Mouse (Mus musculus): ENCODE data around the gene Lce1l. TPM values are rescaled to one million over a fixed set of nuclear protein-coding genes. Genes with fewer than 3 reads are reported as not detected.

The Lce1l gene
- not detected for polyA plus RNA-seq (2014; fragmentation: Illumina TruSeq; extraction: RNeasy Lipid Tissue Mini Kit (QIAGEN cat#74804); ENCODE audit: low read depth, low replicate concordance)

DNA sequence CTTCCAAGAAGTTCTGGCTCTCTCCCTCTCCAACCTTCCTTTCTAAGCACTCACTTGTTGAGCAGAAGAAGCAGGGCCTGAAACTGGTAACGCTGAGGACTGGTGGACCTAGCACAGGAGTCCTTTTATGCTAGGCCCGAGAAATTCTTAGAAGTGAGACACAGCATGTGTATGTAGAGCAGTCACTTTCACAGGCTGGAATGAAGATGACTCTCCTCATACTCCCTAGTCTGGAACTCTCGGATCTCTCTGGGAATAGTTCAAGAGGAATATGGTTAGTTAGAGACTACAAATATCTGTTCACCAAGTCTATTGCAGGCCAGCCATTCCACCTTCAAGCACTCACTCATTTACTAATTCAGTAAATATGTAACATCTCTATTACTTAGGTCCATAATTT is at the start of gene Lce1l:
Lce1l (minus strand) TSS at position 101 of the 400 bp plus-strand sequence.

DNA sequence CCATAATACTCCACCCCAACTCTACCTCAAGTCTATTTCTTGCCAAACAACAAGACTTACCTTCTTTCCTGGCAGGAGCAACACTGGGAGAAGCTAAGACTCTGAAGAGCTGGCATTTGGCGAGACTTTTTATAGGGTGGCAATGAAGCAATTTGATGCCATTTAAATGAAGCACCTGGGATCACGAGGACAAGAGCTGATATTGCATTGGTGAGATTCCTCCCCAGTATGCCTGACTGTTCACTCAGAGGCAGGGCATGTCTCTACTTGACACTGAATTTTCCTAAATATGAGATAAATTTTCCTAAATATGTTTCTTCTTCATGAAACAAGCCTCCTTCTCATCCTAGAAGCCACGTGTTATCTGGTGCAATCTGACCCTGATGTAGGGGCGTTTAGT is 19.0 kb upstream of the Lce1l start, which contains the start of gene 2310050C09Rik:
2310050C09Rik (minus strand) TSS at position 101 of the 400 bp plus-strand sequence.

DNA sequence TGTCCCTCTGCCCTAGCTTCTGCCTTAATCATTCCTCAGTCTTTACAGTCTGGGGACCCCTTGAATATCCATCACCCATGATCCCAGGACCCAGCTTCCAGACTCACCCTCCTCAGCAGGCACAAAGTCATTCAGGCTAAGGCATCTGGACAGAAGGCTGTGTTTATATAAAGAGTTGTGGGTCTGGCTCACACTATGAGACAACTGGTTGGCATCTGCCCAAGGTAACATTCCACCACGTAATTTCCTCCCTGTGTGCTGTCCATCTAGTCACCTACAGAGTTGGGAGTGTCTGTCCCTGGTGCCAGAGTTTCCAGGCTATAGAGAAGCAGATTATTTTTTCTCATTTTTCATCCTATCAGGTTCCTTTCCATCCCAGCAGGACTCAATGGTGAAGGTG is 24.0 kb downstream of the Lce1l start, which contains the start of gene Kprp:
Kprp (minus strand) TSS at position 140 of the 400 bp plus-strand sequence.

DNA sequence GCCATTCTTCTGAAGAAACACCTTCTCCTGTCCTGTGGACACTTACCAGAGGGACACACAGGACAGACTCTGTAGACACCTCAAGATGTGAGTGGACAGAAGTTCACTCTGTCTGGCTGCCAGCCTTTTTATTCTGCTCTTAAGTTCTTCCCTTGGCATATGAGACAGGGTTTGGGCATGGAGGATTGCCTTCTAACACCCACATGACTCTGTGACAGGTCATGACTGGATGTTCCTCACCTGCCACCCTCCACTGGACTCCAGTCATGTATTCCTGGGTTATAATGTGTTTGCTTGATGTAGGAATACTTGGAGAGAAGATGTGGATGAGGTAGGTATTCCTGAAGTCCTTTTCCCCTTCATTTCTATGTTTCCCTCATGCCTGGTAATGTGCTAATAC is 43.3 kb downstream of the Lce1l start, which contains the start of gene Lce1k:
Lce1k (minus strand) TSS at position 101 of the 400 bp plus-strand sequence.

Other genes starting within 250 kb of the Lce1l start
- not detected for gene 2210017I01Rik, start 243.8 kb downstream of the Lce1l start, polyA plus RNA-seq (2014; fragmentation: Illumina TruSeq; extraction: RNeasy Lipid Tissue Mini Kit (QIAGEN cat#74804); ENCODE audit: low read depth, low replicate concordance)
- not detected for gene Lce6a, start 229.6 kb downstream of the Lce1l start, polyA plus RNA-seq (2014; fragmentation: Illumina TruSeq; extraction: RNeasy Lipid Tissue Mini Kit (QIAGEN cat#74804); ENCODE audit: low read depth, low replicate concordance)
- gene Lce1a1, start 203.0 kb downstream of the Lce1l start, polyA plus RNA-seq (2014; fragmentation: Illumina TruSeq; extraction: RNeasy Lipid Tissue Mini Kit (QIAGEN cat#74804); ENCODE audit: low read depth, low replicate concordance), result not detected
- not detected for gene Lce1b, start 194.4 kb downstream of the Lce1l start, polyA plus RNA-seq (2014; fragmentation: Illumina TruSeq; extraction: RNeasy Lipid Tissue Mini Kit (QIAGEN cat#74804); ENCODE audit: low read depth, low replicate concordance)
- gene Lce1a2, start 181.0 kb downstream of the Lce1l start, polyA plus RNA-seq (2014; fragmentation: Illumina TruSeq; extraction: RNeasy Lipid Tissue Mini Kit (QIAGEN cat#74804); ENCODE audit: low read depth, low replicate concordance), result not detected
- not detected for gene Lce1c, start 172.0 kb downstream of the Lce1l start, polyA plus RNA-seq (2014; fragmentation: Illumina TruSeq; extraction: RNeasy Lipid Tissue Mini Kit (QIAGEN cat#74804); ENCODE audit: low read depth, low replicate concordance)
- not detected for gene Lce1d, start 164.1 kb downstream of the Lce1l start, polyA plus RNA-seq (2014; fragmentation: Illumina TruSeq; extraction: RNeasy Lipid Tissue Mini Kit (QIAGEN cat#74804); ENCODE audit: low read depth, low replicate concordance)
- not detected for gene Lce1e, start 142.2 kb downstream of the Lce1l start, polyA plus RNA-seq (2014; fragmentation: Illumina TruSeq; extraction: RNeasy Lipid Tissue Mini Kit (QIAGEN cat#74804); ENCODE audit: low read depth, low replicate concordance)
- gene Lce1f, start 130.9 kb downstream of the Lce1l start, polyA plus RNA-seq (2014; fragmentation: Illumina TruSeq; extraction: RNeasy Lipid Tissue Mini Kit (QIAGEN cat#74804); ENCODE audit: low read depth, low replicate concordance), result not detected
- not detected for gene Gm38119, start 112.2 kb downstream of the Lce1l start, polyA plus RNA-seq (2014; fragmentation: Illumina TruSeq; extraction: RNeasy Lipid Tissue Mini Kit (QIAGEN cat#74804); ENCODE audit: low read depth, low replicate concordance)
- not detected for gene Lce1g, start 98.9 kb downstream of the Lce1l start, polyA plus RNA-seq (2014; fragmentation: Illumina TruSeq; extraction: RNeasy Lipid Tissue Mini Kit (QIAGEN cat#74804); ENCODE audit: low read depth, low replicate concordance)
- gene Lce1h, start 86.2 kb downstream of the Lce1l start, polyA plus RNA-seq (2014; fragmentation: Illumina TruSeq; extraction: RNeasy Lipid Tissue Mini Kit (QIAGEN cat#74804); ENCODE audit: low read depth, low replicate concordance), result not detected
- gene Lce1i, start 72.4 kb downstream of the Lce1l start, polyA plus RNA-seq (2014; fragmentation: Illumina TruSeq; extraction: RNeasy Lipid Tissue Mini Kit (QIAGEN cat#74804); ENCODE audit: low read depth, low replicate concordance), result not detected
- gene Lce1j, start 60.8 kb downstream of the Lce1l start, polyA plus RNA-seq (2014; fragmentation: Illumina TruSeq; extraction: RNeasy Lipid Tissue Mini Kit (QIAGEN cat#74804); ENCODE audit: low read depth, low replicate concordance), result not detected
- not detected for gene Lce1k, start 43.4 kb downstream of the Lce1l start, polyA plus RNA-seq (2014; fragmentation: Illumina TruSeq; extraction: RNeasy Lipid Tissue Mini Kit (QIAGEN cat#74804); ENCODE audit: low read depth, low replicate concordance)
- gene Kprp, start 24.0 kb downstream of the Lce1l start, polyA plus RNA-seq (2014; fragmentation: Illumina TruSeq; extraction: RNeasy Lipid Tissue Mini Kit (QIAGEN cat#74804); ENCODE audit: low read depth, low replicate concordance), result not detected
- gene 2310050C09Rik, start 18.9 kb upstream of the Lce1l start, polyA plus RNA-seq (2014; fragmentation: Illumina TruSeq; extraction: RNeasy Lipid Tissue Mini Kit (QIAGEN cat#74804); ENCODE audit: low read depth, low replicate concordance), result not detected
- not detected for gene Lce3a, start 74.9 kb upstream of the Lce1l start, polyA plus RNA-seq (2014; fragmentation: Illumina TruSeq; extraction: RNeasy Lipid Tissue Mini Kit (QIAGEN cat#74804); ENCODE audit: low read depth, low replicate concordance)
- not detected for gene Lce3b, start 81.7 kb upstream of the Lce1l start, polyA plus RNA-seq (2014; fragmentation: Illumina TruSeq; extraction: RNeasy Lipid Tissue Mini Kit (QIAGEN cat#74804); ENCODE audit: low read depth, low replicate concordance)
- gene Lce3c, start 93.2 kb upstream of the Lce1l start, polyA plus RNA-seq (2014; fragmentation: Illumina TruSeq; extraction: RNeasy Lipid Tissue Mini Kit (QIAGEN cat#74804); ENCODE audit: low read depth, low replicate concordance), result not detected
- not detected for gene Lce3d, start 106.1 kb upstream of the Lce1l start, polyA plus RNA-seq (2014; fragmentation: Illumina TruSeq; extraction: RNeasy Lipid Tissue Mini Kit (QIAGEN cat#74804); ENCODE audit: low read depth, low replicate concordance)
- not detected for gene Lce3e, start 115.8 kb upstream of the Lce1l start, polyA plus RNA-seq (2014; fragmentation: Illumina TruSeq; extraction: RNeasy Lipid Tissue Mini Kit (QIAGEN cat#74804); ENCODE audit: low read depth, low replicate concordance)
- gene Lce3f, start 140.9 kb upstream of the Lce1l start, polyA plus RNA-seq (2014; fragmentation: Illumina TruSeq; extraction: RNeasy Lipid Tissue Mini Kit (QIAGEN cat#74804); ENCODE audit: low read depth, low replicate concordance), result not detected
- gene Crct1, start 164.4 kb upstream of the Lce1l start, polyA plus RNA-seq (2014; fragmentation: Illumina TruSeq; extraction: RNeasy Lipid Tissue Mini Kit (QIAGEN cat#74804); ENCODE audit: low read depth, low replicate concordance), result not detected
- gene Lce1m, start 167.8 kb upstream of the Lce1l start, polyA plus RNA-seq (2014; fragmentation: Illumina TruSeq; extraction: RNeasy Lipid Tissue Mini Kit (QIAGEN cat#74804); ENCODE audit: low read depth, low replicate concordance), result not detected
- gene Gm4858, start 217.5 kb upstream of the Lce1l start, polyA plus RNA-seq (2014; fragmentation: Illumina TruSeq; extraction: RNeasy Lipid Tissue Mini Kit (QIAGEN cat#74804); ENCODE audit: low read depth, low replicate concordance), result not detected

Data from adipose tissue, adult 10 weeks (tissue).